Mouse (Mus musculus) Muller cell, postnatal 12 days (primary cell): ENCODE measurements around the gene Nagpa.
"Not testable (repeated sequence)": the region's sequence is repeated elsewhere in the genome, so short reads cannot be mapped to it uniquely, and the experiment has no call there.

Experiments
- DNase-seq: peaks from one replicate; pipeline ENCODE4 v3.0.0-alpha.2; 2015; ENCODE audit errors: inconsistent ontology term

The Nagpa gene

GRCm38 (mm10) chr16:5203668-5204433 lies at the start of gene Nagpa:
Gene Nagpa (minus strand): TSS chr16:5204012.
- DNase-seq: peak; percentile 90

GRCm38 (mm10) chr16:5252260-5252659 lies 48.4 kb upstream of the Nagpa start:
- no peak for DNase-seq

GRCm38 (mm10) chr16:5250891-5251290 lies 47.1 kb upstream of the Nagpa start:
- no peak for DNase-seq

DNA sequence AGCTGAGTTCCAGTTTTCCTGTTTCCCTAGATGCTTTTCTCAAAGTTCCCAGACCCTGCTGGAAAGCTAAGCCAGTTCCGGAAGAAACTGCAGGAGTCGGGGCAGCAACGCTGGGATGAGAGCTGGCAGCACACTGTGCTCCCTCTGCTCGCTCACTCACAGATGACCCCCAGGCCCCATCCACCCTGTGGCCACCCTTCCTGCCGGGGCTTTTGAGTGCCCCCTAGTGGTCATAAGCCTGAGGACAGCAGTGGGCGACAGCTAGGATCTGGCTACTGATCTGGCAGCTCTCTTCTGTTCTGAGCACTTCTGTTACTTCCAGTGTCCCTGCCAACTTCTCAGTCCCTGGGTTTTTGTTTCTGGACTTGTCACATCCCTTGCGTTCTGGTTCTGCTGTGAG lies 40.6 kb upstream of the Nagpa start:
- DNase-seq: peak; percentile 50

GRCm38 (mm10) chr16:5242882-5243281 lies 39.1 kb upstream of the Nagpa start:
- DNase-seq: no peak

DNA sequence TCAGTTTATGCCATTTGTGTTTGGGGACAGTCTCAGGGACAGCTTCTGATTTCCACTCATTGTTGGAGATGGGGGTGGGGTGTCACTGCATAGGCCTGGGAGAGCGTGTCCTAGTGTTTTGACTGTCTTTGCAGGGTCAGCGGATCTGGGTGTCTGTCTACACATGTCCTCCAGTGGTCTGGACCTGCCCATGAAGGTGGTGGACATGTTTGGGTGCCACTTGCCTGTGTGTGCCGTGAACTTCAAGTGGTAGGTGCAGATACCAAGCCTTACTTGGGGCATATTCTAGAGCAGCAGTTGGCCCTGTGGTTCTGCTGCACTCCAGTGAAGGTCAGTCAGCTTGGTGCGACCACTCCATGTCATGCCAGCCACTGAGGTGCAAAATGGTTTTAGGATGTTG lies 38.5 kb upstream of the Nagpa start:
- no peak for DNase-seq

DNA sequence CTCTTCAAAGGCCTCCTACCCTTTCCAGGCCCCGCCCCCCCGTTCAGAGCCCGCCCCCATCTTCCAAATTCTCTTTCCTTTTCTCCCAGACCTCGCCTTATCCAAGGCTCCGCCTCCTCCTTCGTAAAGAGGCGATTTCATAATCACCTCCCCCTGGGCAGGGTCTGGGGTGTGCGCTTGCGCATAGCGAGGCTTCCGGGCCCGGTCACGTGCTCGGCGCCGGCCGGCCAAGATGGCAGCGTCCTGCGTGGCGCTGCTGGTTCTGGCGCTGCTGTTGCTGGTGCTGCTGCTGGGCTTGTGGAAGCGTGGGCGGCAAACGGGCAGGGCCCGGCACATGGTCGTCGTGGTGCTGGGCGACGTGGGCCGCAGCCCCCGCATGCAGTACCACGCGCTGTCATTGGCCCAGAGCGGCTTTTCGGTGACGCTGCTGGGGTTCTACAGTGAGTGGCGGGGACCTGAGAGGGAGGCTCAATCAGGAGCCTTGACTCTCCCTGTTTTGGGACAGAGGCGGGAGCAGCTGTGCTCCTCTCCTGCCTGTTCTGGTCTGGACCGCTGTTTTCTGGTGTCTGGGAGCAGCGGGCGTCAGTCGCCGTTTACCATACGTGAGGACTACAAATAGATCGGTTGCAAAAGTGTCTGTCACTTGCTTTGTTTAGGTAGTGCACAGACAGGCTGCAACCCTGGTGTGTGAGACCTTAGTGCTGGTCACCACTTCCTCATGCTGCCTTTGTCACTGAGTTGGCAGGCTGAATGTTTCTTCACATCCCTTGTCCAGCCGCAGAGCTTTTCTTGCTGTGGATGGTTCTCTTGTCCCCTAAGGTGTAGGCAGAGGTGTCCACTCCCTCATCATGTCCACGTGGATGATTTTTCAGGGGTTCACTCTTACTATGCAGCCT lies 29.9 kb upstream of the Nagpa start, which contains the start of gene Alg1:
Gene Alg1, plus strand, starts transcription at position 204 of the 896 bp plus-strand sequence.
- peak; percentile 96 for DNase-seq

DNA sequence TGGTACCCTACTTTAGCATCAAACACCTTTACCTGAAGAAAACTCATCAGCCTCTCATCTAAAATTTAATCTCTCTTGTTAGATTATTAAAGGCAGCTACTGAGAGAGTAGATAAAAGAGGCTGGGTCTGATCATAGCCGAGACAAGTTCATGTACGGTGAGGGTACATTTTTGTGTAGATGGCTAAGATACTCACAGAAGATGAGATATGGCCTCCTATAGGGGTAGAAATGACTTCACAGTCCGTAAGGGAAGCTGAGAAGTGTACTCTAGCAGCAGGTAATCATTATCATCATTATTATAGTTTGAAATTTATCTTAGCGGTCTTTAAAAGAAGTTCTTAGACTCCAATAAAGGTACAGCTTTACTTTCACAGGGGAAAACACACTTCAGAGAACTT lies 29.2 kb upstream of the Nagpa start:
- no peak for DNase-seq

- DNase-seq: not testable (repeated sequence)
These were observed 24.3 kb upstream of the Nagpa start for GRCm38 (mm10) chr16:5228103-5228502.

- DNase-seq: not testable (repeated sequence)
These were observed 23.7 kb upstream of the Nagpa start for GRCm38 (mm10) chr16:5227501-5227900.

DNA sequence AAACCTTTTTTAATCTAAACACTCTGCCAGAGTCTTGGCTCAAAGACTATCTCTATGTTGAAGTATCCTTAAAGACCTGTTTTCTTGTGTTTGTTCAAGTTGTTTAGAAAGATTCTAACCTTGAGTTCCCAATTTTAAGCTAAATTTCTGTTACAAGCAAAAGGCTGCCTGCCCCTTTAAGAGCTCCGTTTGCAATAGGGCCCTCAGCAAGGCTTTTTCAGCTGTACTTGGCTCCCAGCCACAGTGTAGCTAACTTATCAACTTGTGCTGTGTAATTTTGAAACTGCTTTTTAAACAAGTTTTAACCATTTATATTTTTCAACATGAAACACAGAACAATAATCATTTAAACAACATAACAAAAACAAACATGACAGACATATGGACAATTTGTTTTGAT lies 22.7 kb upstream of the Nagpa start:
- not testable (repeated sequence) for DNase-seq

GRCm38 (mm10) chr16:5222140-5222539 lies 18.3 kb upstream of the Nagpa start, which contains the start of gene AU021092:
Gene AU021092 (minus strand): TSS chr16:5222299.
- no peak for DNase-seq

GRCm38 (mm10) chr16:5221403-5221802 lies 17.6 kb upstream of the Nagpa start:
- no peak for DNase-seq

DNA sequence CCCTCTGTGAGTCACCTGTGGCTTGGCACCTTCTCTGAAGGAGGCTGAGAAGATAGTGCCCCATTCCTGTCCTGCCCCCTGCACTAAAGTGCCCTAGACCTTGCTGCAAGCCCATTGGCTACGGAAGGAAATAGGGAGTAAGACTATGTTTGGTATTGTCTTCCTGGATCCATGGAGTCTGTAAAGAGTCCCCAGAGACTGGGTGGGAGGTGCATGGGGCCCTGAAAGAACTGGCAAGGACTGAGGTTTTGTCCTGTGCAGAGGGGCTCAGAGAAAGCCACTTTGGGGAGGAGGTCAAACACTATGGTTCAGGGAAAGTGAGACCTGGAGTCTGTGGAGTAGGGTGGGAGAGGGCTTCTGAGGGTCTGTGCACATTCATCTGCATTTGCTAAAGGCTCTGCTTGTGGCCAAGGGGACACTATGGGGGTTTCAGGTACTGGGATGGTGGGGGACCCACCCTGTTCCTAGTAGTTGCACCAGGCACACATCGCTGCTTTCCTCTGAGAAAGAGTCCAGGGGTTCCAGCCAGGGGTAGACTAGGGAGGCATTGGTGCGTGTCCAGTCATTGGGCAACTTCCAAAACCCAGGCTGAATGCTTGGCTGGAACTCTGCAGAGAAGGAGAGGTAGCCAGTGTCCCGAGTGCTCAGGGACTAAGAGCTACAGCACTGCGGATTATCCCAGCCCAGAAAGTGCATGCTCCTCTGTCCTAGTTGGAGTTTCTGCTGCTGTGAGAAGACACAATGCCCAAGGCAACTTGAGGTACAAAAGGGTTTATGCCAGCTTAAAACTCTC lies 13.7 kb upstream of the Nagpa start:
- no peak for DNase-seq

DNA sequence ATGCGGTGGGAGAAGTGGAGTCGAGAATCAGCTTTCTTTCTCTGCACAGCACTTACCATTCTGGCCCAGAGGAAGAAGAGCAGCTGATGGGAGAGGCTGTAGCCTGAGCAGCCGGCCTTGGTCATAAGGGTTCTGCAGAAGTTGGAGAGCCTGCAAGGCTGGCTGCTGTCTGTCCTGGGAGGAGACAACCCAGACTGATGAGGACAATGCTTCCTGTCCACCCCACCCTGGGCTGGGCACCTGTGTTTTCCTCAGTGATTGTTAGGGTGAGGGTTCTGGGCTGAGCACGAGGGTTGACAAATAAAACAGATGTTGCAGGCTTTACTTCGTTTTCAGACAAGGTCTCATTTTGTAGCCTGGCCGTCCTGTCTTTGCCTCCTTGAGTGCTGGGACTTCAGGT lies 12.9 kb upstream of the Nagpa start:
- no peak for DNase-seq

DNA sequence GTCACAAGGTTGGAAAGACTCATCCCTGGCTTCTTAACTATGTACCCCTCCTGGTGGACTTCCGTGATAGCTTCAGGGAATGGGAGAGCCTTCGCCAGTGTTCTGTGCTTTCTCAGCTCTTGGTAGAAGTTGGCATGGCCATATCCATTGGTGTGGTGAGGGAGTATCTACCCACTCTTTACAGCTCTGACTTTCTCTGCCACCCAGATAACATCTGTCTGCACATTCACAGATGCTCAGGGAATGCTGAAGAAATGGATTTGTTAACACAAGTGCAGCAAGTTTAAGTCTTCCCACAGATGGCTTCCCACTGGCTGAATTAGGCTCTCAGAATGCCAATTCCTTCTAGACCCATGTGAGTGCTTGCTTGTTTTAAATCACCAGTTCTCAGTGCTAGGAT lies 10.3 kb upstream of the Nagpa start:
- no peak for DNase-seq

GRCm38 (mm10) chr16:5212150-5212549 lies 8.3 kb upstream of the Nagpa start:
- DNase-seq: no peak

GRCm38 (mm10) chr16:5210365-5210764 lies 6.6 kb upstream of the Nagpa start:
- DNase-seq: no peak

DNA sequence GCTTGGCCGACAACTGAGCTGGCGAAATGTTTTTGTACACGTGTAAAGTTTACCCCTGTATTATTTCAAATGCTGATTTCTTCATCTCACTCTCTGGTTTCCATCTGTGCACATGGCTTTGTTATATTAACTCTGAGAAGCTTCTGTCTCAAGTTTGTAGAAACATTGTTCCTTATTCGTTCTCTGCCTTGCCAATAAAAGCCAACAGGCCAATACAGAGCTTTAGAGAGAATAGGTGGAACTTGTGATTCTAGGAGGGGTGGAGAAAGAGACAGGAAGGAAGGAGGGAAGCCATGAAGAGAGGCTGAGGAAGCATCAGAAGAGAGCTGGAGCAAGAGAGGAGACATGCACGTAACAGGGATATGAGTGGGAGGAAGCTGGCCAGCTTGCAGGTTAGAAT lies 2.2 kb upstream of the Nagpa start:
- no peak for DNase-seq

- no peak for DNase-seq
These were observed 1.7 kb upstream of the Nagpa start for GRCm38 (mm10) chr16:5205431-5205970.

DNA sequence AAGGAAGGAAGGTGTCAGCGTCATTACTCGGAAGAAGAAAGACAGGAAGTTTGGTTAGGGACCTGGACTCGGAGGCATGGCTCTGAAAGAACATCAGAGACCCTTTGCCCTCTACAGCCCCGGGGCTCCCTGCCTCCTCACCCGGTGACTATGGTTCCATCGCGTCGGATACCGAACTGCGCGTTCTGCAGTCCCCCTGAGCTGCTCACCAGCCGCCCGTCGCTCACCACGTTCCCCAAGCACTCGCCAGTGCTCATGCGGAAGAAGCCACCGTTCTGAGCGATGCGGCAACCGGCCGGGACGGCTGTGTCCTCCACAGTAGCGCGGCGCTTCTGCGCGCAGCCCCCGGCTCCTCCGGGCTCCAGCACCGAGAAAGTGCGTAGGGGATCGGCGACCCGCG lies 612 bp downstream of the Nagpa start:
- DNase-seq: no peak

GRCm38 (mm10) chr16:5202681-5203080 lies 1.1 kb downstream of the Nagpa start:
- peak; percentile 18 for DNase-seq
